Mouse (Mus musculus) CD4-positive, CD25-positive, alpha-beta regulatory T cell, adult 4 months (primary cell): Measurements from ENCODE around the gene Fam219b. TPM values are rescaled to one million over a fixed set of nuclear protein-coding genes. Genes with fewer than 3 reads are reported as not detected.

Source experiments
- ATAC-seq: one replicate; pipeline ENCODE4 v1.8.0; 2017
- polyA plus RNA-seq, 2 experiments: library from polyadenylated mRNA; unstranded; fragments of 100-300 nt; shearing (Covaris generic); gene quantifications; one replicate each; pipeline ENCODE4 v1.2.1; 2017

Fam219b gene
- polyA plus RNA-seq, 2 experiments from 2014 or later, result 22.2 to 29.8 TPM

GRCm38 (mm10) chr9:57525516-57525915 lies 11.8 kb upstream of the Fam219b start:
- no peak for ATAC-seq

DNA sequence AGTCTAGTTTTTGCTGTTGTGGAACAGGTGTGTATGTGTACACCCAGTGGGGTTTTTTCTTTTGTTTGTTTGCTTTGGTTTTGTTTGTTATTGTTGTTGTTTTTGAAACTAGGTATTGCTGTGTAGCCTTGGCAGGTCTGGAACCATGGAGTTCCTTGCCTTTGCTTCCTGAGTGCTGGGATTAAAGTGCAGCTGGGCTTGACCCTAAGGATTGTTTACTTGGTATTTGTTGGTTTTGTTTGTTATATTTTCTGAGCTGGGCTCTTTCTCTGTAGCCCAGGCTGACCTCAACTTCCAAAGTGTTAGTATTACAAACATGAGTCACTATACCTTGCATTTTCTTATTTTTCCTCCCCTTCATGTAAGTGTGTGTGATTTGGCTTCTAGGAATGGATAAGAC lies 10.9 kb upstream of the Fam219b start:
- ATAC-seq, result no peak

DNA sequence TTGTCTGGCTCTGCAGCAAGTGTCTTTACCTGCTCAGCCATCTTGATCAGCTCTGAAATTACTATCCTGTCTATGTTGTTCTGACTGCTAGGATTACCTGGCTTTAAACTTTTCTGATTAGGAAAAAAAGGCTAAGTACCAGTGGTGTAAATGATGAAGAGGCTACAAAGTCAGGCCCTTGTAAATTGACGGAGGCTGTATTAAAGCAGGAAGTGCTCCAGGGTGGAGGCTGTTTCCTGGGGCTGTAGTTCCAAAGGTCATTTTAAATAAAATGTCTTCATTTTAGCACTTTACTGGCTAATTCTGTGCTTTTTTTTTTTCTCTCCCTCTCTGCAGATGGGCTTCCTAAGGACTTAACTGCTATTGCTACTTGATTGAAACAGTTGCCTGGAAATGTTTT lies 5.4 kb upstream of the Fam219b start:
- no peak for ATAC-seq

- ATAC-seq, result no peak
Observed at GRCm38 (mm10) chr9:57536362-57536761, 966 bp upstream of the Fam219b start.

DNA sequence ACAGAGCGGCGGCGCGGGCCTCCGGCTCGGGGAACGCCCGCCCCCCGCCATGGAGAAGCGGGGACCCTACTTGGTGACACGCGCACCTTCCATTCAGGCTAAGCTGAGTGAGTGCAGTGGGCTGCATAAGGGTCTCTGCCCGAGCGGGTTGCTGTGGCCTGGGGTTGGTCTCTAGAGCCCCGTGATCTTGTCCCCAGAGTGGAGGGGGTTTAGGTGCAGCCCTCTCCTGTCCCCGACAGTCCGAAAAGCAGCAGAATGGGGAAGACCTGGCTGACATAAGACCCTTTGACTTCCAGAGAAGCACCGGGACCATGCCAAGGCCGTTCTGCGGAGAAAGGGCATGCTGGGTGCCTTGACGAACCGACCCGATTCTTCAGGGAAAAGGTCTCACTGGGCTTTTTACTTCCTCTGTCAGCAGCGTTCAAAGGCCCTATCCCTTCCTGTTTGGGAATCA lies 427 bp downstream of the Fam219b start:
- ATAC-seq, result peak; percentile 51

GRCm38 (mm10) chr9:57539550-57539949 lies 2.2 kb downstream of the Fam219b start:
- no peak for ATAC-seq

GRCm38 (mm10) chr9:57541312-57541711 lies 4.0 kb downstream of the Fam219b start:
- ATAC-seq, result peak; percentile 27

DNA sequence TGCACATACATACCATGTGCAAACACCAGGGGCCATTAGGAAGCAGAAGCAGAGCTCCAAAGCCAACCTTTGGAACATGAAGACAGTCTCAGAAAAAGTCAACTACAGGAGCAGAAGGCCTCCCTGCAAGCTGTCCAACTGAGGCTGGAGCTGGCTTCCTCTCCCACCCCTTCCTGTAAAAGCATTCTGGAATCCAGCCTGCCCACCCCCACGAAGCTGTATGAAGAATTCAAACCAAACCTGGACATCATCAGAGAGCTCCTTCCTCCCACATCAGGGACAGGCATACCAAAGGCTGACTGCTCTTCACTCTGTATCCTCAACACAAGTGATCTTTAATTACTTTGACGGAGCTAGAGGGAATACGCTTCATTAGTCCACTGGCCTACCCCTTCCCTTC lies 6.6 kb downstream of the Fam219b start:
- ATAC-seq, result no peak

- no peak for ATAC-seq
Observed at GRCm38 (mm10) chr9:57547287-57547686, 10.0 kb downstream of the Fam219b start.

GRCm38 (mm10) chr9:57547869-57548268 lies 10.5 kb downstream of the Fam219b start:
- ATAC-seq, result no peak

DNA sequence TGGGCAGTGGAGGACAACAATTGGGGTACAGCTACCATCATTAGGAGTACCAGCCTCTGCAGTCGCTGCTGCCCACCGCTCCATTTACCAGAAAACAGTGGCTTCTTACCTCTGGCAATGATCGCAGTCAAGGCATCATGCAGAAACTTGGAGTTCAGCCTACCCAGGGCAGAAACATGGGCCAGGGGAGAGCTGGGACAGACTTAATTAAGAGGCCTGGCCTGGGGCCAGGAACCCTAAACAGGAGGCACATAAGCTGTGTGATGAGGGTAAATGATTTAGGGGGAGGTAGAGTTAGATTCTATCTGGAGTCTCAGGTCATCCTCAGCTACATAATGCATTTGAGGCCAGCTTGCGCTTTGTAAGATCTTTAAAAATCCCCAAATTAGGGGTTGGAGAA lies 11.9 kb downstream of the Fam219b start:
- ATAC-seq, result no peak

- ATAC-seq, result no peak
Observed at GRCm38 (mm10) chr9:57550126-57550862, 13.0 kb downstream of the Fam219b start.

- ATAC-seq, result no peak
Observed at GRCm38 (mm10) chr9:57552139-57552887, 15.0 kb downstream of the Fam219b start, which contains the start of gene Mpi. Mpi (minus strand) TSS chr9:57552763.

DNA sequence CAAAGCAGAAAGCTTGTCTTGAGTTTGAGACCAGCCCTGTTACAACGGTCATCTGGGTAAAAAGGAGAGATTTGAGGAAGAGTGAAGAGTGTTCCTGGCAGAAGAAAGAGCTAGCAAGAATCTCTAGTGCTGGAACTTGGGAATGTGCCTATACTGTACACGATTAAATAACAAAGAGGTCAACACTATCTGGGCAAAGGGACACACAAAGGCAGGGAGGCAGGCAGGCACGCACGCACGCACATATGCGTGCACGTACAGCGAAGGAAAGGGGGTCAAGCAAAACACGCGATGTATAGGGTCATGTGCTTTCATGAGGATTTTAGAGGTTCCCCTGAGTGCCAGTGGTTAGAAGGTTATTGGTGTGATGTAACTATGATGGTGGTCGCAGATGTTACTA lies 15.8 kb downstream of the Fam219b start:
- ATAC-seq, result no peak

DNA sequence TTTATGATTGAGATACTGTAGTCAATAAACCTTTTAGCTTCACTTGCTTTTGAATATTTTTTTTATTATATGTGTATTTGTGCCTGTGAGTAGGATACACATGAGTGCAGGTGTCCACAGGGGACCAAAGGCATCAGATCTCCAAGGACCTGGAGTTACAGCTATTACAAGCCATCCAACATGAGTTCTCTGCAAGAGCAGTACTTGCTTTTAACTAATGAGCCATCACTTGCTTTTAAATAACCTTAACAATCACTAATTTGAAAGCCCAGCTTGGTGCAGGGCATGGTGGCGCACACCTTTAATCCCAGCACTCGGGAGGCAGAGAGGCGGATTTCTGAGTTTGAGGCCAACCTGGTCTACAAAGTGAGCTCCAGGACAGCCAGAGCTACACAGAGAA lies 17.4 kb downstream of the Fam219b start:
- ATAC-seq, result no peak

- no peak for ATAC-seq
Observed at GRCm38 (mm10) chr9:57557215-57557614, 19.9 kb downstream of the Fam219b start.

DNA sequence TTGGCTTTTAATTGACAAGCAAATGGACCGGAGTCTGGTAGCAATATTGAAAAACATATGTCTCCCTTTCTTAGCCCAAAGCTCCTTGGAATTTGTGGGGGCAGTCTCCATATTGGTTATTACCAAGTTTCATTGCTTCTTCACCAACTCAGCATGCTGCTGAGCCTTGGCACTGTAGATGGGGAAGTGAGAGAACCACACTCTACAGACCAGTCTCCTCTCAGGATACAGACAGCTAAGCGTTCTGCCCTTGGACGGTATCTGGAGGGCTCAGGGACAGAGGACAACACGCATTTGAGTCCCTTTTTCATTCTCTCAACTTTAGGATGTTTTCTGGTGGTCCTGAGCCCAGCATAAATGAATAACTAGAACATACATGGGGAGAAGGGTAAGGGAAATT lies 21.3 kb downstream of the Fam219b start:
- ATAC-seq, result no peak

DNA sequence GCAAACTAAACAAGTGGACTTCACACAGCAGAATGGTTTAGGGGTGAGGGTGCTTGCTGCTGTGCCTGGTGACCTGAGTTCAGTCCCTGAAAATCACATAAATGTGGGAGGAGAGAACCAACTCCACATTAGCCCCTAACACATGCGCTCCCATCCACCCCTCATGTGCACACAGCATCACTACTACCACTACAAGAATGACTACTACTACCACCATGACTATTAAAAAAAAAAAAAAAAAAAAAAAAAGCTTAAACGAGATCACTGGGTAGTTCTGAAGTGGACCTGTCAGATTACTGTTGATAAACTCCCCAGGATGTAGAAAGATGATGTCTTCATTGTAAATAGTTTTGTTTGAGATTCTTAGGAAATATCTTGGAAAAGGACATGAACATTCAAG lies 22.2 kb downstream of the Fam219b start:
- ATAC-seq, result no peak

- ATAC-seq, result no peak
Observed at GRCm38 (mm10) chr9:57560263-57560662, 22.9 kb downstream of the Fam219b start.

GRCm38 (mm10) chr9:57560861-57561710 lies 23.8 kb downstream of the Fam219b start, which contains the start of gene Scamp2:
Scamp2 (plus strand) TSS chr9:57560943.
- ATAC-seq, result peak; percentile 95

DNA sequence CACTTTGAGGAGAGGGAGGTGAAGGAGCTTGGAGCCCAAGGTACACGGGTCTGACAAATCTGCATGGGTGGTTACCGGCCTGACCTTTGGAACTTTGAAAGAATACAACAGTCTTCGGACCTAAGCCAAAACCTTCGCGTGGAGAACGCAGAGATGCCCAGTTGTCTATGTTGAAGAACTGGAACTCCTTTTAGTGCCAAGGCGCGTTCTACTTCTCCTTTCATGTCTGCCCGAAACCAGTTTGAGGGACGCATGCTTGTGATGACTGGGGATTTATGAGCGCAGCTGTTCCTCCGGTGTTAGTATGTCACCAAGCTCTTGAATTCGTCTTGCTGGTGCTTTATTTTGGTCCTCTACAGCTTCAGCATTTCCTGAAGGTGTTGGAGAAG lies 24.4 kb downstream of the Fam219b start:
- ATAC-seq, result no peak

- no peak for ATAC-seq
Observed at GRCm38 (mm10) chr9:57562896-57563372, 25.6 kb downstream of the Fam219b start.

- no peak for ATAC-seq
Observed at GRCm38 (mm10) chr9:57564609-57565008, 27.3 kb downstream of the Fam219b start.
